ENCODE assay signal across 16 mouse cellular contexts in genomic region chr12:75825458-75825857, GRCm38 (mm10).
"Had no signal": no experiment of that assay in that cellular context is flagged by ENCODE, and none has a peak within 500 bp of the region (broad histone marks: within the 10 kb centered on the region; RNA-seq: fewer than 3 reads in every experiment).

No protein-coding gene starts in this region.

- ATAC-seq: midbrain, embryonic 16.5 days had no signal

- H3K36me3 ChIP-seq: limb, embryonic 13.5 days; midbrain, embryonic 12.5 days; neural tube, embryonic 15.5 days had no signal

- H3K27me3 ChIP-seq: limb, embryonic 13.5 days; midbrain, embryonic 12.5 days; neural tube, embryonic 15.5 days had no signal

- H3K4me1 ChIP-seq: megakaryocyte, embryonic 14.5 days had no signal

- H3K4me2 ChIP-seq: limb, embryonic 13.5 days; midbrain, embryonic 12.5 days; neural tube, embryonic 15.5 days had no signal

- H3K27ac ChIP-seq: layer of hippocampus, adult 2 months; limb, embryonic 13.5 days; liver, embryonic 14.5 days; midbrain, embryonic 12.5 days; neural tube, embryonic 15.5 days had no signal

- H3K9ac ChIP-seq: limb, embryonic 13.5 days; liver, embryonic 14.5 days; midbrain, embryonic 12.5 days; neural tube, embryonic 15.5 days had no signal

- DNase-seq: kidney, adult 18-20 months; kidney, postnatal 10 days; kidney, postnatal 4 days; left cerebral cortex, postnatal 4 days; lung, adult 18-20 months; right cerebral cortex, postnatal 4 days; spleen, adult 18-20 months; thymus, adult 18-20 months; thymus, postnatal 25 days had no signal

- H3K4me3 ChIP-seq: layer of hippocampus, adult 2 months; limb, embryonic 13.5 days; megakaryocyte, embryonic 14.5 days; midbrain, embryonic 12.5 days; neural tube, embryonic 15.5 days had no signal

- H3K9me3 ChIP-seq: limb, embryonic 13.5 days; megakaryocyte, embryonic 14.5 days; midbrain, embryonic 12.5 days; neural tube, embryonic 15.5 days had no signal
